Mouse (Mus musculus) heart, adult 2 months (tissue): ENCODE data around the gene Chaf1b. TPM values are rescaled to one million over a fixed set of nuclear protein-coding genes. Genes with fewer than 3 reads are reported as not detected.

ENCODE experiments used
- DNase-seq, 2 experiments: peaks; one replicate each; pipeline ENCODE4 v3.0.0; 2021
- H3K27ac ChIP-seq: fragments of 200-600 bp; 2 replicates; pipeline ENCODE4 v1.8.1; 2022
- H3K27me3 ChIP-seq: fragments of 200-500 bp; 2 replicates; pipeline ENCODE4 v1.6.1; 2012; ENCODE audit warnings: mild to moderate bottlenecking, low read length, inconsistent platforms, mixed read lengths; ENCODE audit not compliant: control insufficient read depth, insufficient read depth
- H3K36me3 ChIP-seq: fragments of 200-500 bp; 2 replicates; pipeline ENCODE4 v1.6.1; 2012; ENCODE audit warnings: low read length, inconsistent platforms; ENCODE audit not compliant: control insufficient read depth, insufficient read depth
- H3K4me1 ChIP-seq: fragments of 200-500 bp; 2 replicates; pipeline ENCODE4 v1.6.1; 2011; ENCODE audit warnings: low read length; ENCODE audit not compliant: control insufficient read depth, insufficient read depth
- H3K4me3 ChIP-seq: fragments of 200-600 bp; 2 replicates; pipeline ENCODE4 v1.8.1; 2022
- H3K79me2 ChIP-seq: fragments of 200-500 bp; replicated peaks from 2 replicates; pipeline ENCODE4 v1.6.1; 2012; ENCODE audit warnings: mild to moderate bottlenecking, inconsistent platforms, low read length, moderate library complexity, mixed read lengths; ENCODE audit not compliant: control insufficient read depth, insufficient read depth
- H3K9ac ChIP-seq: fragments of 200-500 bp; 2 replicates; pipeline ENCODE4 v1.6.1; 2012; ENCODE audit warnings: low read depth, mild to moderate bottlenecking, control low read depth, inconsistent platforms, low read length, mixed read lengths
- CTCF ChIP-seq: fragments of 200-600 bp; IDR thresholded peaks from 2 replicates; pipeline ENCODE4 v1.8.1; 2022; ENCODE audit warnings: antibody characterized with exemption, mild to moderate bottlenecking, moderate library complexity
- EP300 ChIP-seq: fragments of 200-500 bp; IDR thresholded peaks from 2 replicates; pipeline ENCODE4 v1.6.1; 2011; ENCODE audit warnings: low read depth, low read length, control low read depth; ENCODE audit not compliant: insufficient read depth
- POLR2A ChIP-seq: fragments of 200-500 bp; IDR thresholded peaks from 2 replicates; pipeline ENCODE4 v1.6.1; 2011; ENCODE audit warnings: mild to moderate bottlenecking, low read depth, low read length, control low read depth; ENCODE audit not compliant: insufficient read depth
- WGBS: fragments of 180-500 bp; shearing (Covaris S2); methylation state at CpG from one replicate; pipeline ENCODE4 v1.1.7; 2018; 5-methylcytosine and 5-hydroxymethylcytosine counted together
- intact Hi-C: fragments of 180-260 bp; cut with DNase I; formaldehyde crosslinking; loops from one replicate; pipeline ENCODE4 v1.15.1; 2025
- polyA plus RNA-seq: library from polyadenylated mRNA; depleted of rRNA; stranded (reverse); fragments of >200 nt; gene quantifications from 2 replicates; pipeline ENCODE4 v1.2.3, GENCODE M21; 2012
- total RNA-seq, 2 experiments: library from RNA; stranded (reverse); gene quantifications; 2 replicates each; pipeline ENCODE4 v1.2.3; 2021

Chaf1b gene
- total and polyA plus RNA-seq, 3 experiments: 0.55 to 1.4 (median 0.70) TPM

DNA sequence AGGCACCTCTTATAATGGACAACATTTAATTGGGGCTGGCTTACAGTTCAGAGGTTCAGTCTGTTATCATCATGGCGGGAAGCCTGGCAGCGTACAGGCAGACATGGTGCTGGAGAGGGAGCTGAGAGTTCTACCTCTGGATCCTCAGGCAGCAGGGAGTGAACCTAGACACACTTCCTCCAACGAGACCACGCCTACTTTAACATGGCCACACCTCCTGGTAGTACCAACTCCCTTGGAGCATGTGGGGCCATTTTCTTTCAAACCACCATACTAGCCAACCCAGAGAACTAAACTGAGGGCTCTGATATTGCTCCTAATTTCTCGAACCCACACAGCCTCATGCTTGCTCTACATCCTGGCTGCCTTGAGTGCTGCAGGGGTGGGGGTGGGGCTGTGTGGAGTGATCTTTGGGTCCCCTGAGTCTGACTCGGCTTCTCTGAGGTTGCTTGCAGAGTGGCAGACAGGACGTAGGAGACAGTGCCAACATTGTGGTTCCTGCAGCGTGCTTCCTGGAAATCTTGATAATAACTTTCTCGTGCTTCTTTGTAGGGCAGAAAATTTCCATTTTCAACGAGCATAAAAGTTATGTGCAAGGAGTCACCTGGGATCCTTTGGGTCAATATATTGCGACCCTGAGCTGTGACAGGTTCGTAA is 7.4 kb downstream of the Chaf1b start:
- no peak for DNase-seq
- WGBS: 68% methylated on average over 12 of the region's 12 CpGs
- Histone ChIP-seq H3K4me3 (no peak overlapping the region), H3K36me3 (no peaks in the 10 kb centered on the region), H3K9ac (no peak overlapping the region), H3K79me2 (no peaks in the 10 kb centered on the region), H3K27ac (no peak overlapping the region), H3K4me1 (no peaks in the 10 kb centered on the region), H3K27me3 (no peaks in the 10 kb centered on the region)
- no peak for TF ChIP-seq CTCF
- TF ChIP-seq EP300: no peak
- no peak for TF ChIP-seq POLR2A
- intact Hi-C loops: no loop called here

GRCm38 (mm10) chr16:93893285-93893684 is 9.6 kb downstream of the Chaf1b start:
- Histone ChIP-seq H3K79me2 (no peaks in the 10 kb centered on the region), H3K4me3 (no peak overlapping the region), H3K27me3 (no peaks in the 10 kb centered on the region), H3K9ac (no peak overlapping the region), H3K27ac (no peak overlapping the region), H3K4me1 (no peaks in the 10 kb centered on the region), H3K36me3 (no peaks in the 10 kb centered on the region)
- intact Hi-C loops: no loop called here
- TF ChIP-seq EP300: no peak
- TF ChIP-seq CTCF: no peak
- no peak for TF ChIP-seq POLR2A
- no peak for DNase-seq
- WGBS: 80% methylated on average over 5 of the region's 5 CpGs

- Histone ChIP-seq H3K4me3 (no peak overlapping the region), H3K27ac (no peak overlapping the region), H3K27me3 (no peaks in the 10 kb centered on the region), H3K4me1 (no peaks in the 10 kb centered on the region), H3K36me3 (no peaks in the 10 kb centered on the region), H3K79me2 (no peaks in the 10 kb centered on the region), H3K9ac (no peak overlapping the region)
- DNase-seq: no peak
- intact Hi-C loops: no loop called here
- 88% methylated on average over 6 of the region's 6 CpGs for WGBS
- TF ChIP-seq CTCF (0 out of 2 replicates have a peak, but pooled peaks have one; percentile 3), POLR2A (no peak)
Measured at GRCm38 (mm10) chr16:93903027-93903426, 19.3 kb downstream of the Chaf1b start.

DNA sequence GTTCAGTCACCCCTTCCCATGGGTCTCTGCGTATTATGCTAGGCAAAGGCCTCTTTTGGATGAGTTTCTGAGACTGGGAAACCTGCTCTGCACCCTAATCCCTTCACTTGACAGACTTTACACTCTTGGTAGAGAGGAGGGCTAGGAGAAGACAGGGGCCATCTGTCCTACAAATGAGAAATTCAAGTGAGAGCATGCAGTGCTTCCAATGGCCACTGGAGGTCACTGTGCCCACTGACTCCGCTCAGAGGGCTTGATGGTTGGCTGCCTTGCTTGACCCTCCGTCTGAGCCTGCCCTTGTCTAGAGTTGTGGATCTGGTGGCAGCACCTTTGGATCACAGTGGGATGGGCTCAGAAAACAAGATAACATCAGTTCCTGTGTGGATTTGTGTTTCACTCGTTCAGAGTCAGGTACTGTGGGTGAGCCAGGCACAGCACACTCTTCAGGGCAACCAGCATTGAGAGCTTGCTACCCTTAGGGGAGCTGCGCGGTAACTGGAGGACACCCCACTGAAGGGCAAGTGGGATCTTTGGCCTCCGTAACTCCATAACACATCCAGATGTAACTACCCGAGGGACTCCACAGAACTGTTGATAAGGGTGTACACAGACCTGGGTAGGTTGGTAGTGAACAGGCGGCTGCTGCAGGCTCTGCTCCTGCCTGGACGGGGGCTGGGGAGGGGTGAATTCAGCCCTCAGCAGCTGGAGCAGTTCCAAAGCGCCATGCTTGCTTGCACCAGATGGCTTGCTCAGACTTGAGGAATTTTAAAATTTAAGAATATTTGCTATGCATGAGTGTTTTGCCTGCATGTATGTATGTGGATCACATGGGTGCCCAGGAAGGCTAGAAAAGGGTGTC is 22.7 kb downstream of the Chaf1b start:
- Histone ChIP-seq H3K27ac (no peak overlapping the region), H3K27me3 (no peaks in the 10 kb centered on the region), H3K9ac (no peak overlapping the region), H3K4me1 (no peaks in the 10 kb centered on the region), H3K36me3 (no peaks in the 10 kb centered on the region), H3K4me3 (no peak overlapping the region), H3K79me2 (no peaks in the 10 kb centered on the region)
- 66% methylated on average over 11 of the region's 11 CpGs for WGBS
- no peak for TF ChIP-seq POLR2A
- no peak for TF ChIP-seq EP300
- peak; percentile 94 for TF ChIP-seq CTCF
- peak; percentile 39 to 67 for DNase-seq
- intact Hi-C loops: no loop called here

GRCm38 (mm10) chr16:93907761-93908160 is 24.1 kb downstream of the Chaf1b start:
- no peak overlapping the region for H3K27ac ChIP-seq
- H3K9ac ChIP-seq: no peak overlapping the region
- H3K36me3 ChIP-seq: no peaks in the 10 kb centered on the region
- WGBS: 88% methylated on average over 5 of the region's 5 CpGs
- no peaks in the 10 kb centered on the region for H3K79me2 ChIP-seq
- intact Hi-C loops: no loop called here
- TF ChIP-seq CTCF (no peak), POLR2A (no peak), EP300 (no peak)
- no peak overlapping the region for H3K4me3 ChIP-seq
- no peaks in the 10 kb centered on the region for H3K27me3 ChIP-seq
- no peaks in the 10 kb centered on the region for H3K4me1 ChIP-seq
- DNase-seq: no peak

DNA sequence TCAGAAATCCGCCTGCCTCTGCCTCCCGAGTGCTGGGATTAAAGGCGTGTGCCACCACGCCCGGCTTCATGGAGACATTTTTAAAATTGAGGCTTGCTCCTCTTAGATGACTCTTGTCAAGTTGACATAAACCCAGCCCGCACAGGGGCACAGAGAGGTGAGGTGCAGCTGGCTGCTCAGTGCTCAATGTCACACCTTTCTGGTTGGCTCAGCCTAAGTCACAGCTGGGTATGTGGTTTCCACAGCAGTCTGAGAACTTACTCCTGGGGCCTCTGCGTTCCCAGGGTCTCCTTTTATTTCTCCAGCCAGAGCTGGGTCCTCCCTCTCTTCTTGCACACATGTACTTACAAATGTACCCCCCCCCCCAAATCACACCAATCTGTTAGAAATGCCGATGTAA is 24.5 kb downstream of the Chaf1b start:
- Histone ChIP-seq H3K4me3 (no peak overlapping the region), H3K27ac (no peak overlapping the region), H3K9ac (no peak overlapping the region), H3K27me3 (no peaks in the 10 kb centered on the region), H3K4me1 (no peaks in the 10 kb centered on the region), H3K36me3 (no peaks in the 10 kb centered on the region), H3K79me2 (no peaks in the 10 kb centered on the region)
- no peak for DNase-seq
- 92% methylated on average over 8 of the region's 8 CpGs for WGBS
- intact Hi-C loops: no loop called here
- no peak for TF ChIP-seq POLR2A
- TF ChIP-seq CTCF: no peak
- TF ChIP-seq EP300: no peak
